Mouse (Mus musculus): ENCODE measurements at regions not wholly inside any gene's neighbourhood (a gene's known extent, or its start where the extent isn't known, plus 50 kb on each side); places are given as distances from the start of the nearest gene placed in this dataset.
A peak's percentile ranks its signal among the peaks of the same experiment; 100 is the strongest.

GRCm38 (mm10) chr1:63920181-63920933, 151.3 kb upstream of the 4933402D24Rik start:
- DNase-seq (ENCODE audit: low spot score in 2 of 2) = no peak

GRCm38 (mm10) chr1:63918200-63918599, 149.1 kb upstream of the 4933402D24Rik start:
- DNase-seq (ENCODE audit: low spot score in 2 of 2) = no peak

- no peak for DNase-seq (ENCODE audit: low spot score in 2 of 2)
Observed at GRCm38 (mm10) chr1:63916907-63917650, 148.0 kb upstream of the 4933402D24Rik start.

DNA sequence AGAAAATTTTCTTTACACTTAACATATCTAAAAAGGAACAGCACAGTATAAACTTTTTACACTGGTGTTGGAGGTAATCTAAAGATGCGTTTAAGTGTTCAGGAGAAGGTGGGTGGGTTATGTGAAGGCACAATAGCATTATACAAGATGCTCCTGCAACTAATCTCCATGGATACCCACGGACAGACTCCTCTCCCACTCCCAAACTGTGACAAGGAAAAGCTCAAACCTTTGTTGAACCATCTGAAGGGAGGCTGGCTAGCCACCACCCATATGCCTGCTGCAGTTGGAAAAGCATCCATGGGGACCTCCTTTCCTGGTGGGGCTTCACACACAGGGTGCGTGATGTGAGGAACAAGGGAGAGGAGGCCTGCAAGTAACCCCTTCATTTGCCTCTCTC, 141.7 kb upstream of the 4933402D24Rik start:
- no peak for DNase-seq (ENCODE audit: low spot score in 2 of 2)

- no peak for DNase-seq (ENCODE audit: low spot score in 2 of 2)
Observed at GRCm38 (mm10) chr1:63909191-63909590, 140.1 kb upstream of the 4933402D24Rik start.

GRCm38 (mm10) chr1:63903620-63904019, 134.6 kb upstream of the 4933402D24Rik start:
- DNase-seq (ENCODE audit: low spot score in 2 of 2) = no peak

DNA sequence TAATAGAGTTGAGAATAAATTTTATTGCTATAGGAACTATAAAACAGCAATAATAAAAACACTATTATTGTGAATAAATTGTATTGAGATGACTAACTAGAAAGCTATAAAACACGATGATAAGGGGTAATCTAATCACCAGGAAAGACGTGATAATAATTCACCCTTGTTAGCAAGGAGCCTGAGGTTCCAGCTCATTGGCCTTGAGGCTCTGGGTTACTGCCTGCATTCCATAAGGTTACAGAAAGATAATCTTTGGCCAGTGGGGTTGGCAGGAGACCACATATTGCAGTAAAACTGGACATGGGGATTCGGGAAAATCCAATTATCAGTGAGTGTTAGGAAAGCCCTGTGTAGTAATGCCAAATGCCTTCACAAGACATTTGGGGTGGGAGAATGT, 134.1 kb upstream of the 4933402D24Rik start:
- no peak for DNase-seq (ENCODE audit: low spot score in 2 of 2)

DNA sequence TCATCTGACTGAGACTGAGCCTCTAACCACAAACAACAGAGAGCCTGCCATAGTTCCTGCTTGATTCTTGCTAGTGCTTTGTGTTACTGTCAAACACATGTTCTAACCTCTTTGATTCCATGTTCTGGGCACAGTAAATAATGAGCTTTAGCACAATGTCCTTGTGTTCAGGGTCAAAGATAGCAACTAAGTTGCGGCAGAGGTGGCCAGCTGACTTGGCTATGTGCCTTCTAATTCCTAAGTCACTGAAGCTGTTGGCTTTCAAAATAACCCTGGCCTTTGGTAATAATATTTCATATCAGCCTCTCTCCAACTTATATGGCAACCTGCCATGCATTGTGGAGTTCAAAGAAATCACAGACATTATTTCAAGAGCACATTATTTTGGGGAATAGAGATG, 133.3 kb upstream of the 4933402D24Rik start:
- DNase-seq (ENCODE audit: low spot score in 2 of 2) = no peak

DNA sequence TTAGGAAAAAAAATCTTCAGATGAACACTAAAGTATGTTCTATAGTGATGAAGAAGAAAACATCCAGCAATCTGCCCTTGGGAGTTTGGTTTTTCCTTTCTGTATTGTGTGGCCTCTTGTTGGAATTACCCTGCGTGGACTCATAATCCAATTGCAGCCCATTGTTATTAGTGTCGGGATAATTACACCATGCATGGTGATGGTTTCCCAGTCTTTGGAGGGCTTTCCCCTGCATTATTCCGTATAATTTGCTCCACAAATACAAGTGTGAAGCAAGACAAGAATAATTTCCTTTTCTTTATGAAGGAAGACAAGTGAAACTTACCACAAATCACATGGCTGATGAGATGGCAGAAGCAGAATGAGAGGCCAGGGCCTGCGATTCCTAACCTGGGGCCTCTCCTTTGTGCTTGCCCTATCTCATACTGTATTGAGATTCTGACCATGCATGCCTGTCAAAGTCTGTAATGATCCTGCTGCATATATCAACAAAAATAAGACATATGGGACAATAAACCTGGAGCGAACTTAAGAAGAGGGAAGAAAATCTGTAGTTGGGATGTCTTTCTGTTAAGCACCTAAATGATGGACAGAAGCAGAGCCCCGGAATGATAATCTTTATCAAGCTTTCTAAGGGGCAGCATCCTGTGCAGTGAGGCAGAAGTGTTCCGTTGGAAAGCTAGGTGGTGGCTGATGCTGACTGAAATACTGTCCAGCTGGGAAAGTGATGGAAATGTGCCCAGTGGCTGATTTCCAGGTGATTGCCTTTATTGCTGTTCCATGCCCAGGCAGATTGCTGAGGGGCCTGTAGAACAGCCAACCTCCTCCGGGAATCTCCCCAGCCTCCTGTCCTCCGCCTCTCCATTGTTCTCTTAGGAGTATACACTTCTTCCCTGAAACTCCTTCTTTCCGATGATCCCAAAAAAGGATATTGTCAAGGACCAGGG, 130.8 kb upstream of the 4933402D24Rik start:
- no peak for DNase-seq (ENCODE audit: low spot score in 2 of 2)

DNA sequence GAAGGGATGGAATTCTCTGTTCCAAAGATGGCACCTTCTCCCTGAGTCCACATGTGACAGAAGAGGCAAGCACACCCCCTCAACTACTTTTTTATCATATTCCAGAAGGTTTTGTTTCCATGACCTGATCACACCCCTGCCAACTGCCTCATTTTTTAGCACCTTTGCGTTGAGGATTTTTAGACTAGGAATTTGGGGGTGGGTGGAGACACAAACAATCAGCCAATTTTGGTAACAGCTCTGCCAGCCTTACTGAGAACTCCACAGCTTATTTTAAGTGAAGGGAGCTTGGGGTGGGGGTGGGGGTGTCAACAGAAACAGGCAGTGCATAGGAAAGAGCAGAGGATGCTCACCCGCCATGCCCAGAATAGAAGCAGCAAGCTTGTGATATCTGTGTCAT, 129.7 kb upstream of the 4933402D24Rik start:
- DNase-seq (ENCODE audit: low spot score in 2 of 2) = peak; percentile 53 to 65

GRCm38 (mm10) chr1:63897556-63897955, 128.5 kb upstream of the 4933402D24Rik start:
- DNase-seq (ENCODE audit: low spot score in 2 of 2) = no peak

DNA sequence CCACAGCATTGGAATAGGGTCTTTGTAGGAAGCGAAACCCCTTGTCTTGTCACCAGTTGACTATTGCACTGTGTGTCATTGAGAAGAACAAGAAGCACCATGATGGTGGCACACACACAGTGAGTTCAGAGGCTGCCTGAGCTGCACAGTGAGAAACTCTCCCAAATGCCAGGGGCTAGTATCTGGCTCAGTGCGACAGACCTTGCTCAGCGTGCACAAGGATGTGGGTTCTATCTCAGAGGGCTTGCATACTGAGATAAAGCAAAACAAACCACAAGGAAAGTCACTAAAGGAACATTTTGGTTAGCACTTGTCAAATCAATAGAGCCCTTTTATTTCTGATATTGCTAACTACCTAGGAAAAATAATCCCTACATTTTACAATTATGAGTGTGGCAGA, 110.5 kb upstream of the 4933402D24Rik start:
- no peak for DNase-seq (ENCODE audit: low spot score in 2 of 2)

DNA sequence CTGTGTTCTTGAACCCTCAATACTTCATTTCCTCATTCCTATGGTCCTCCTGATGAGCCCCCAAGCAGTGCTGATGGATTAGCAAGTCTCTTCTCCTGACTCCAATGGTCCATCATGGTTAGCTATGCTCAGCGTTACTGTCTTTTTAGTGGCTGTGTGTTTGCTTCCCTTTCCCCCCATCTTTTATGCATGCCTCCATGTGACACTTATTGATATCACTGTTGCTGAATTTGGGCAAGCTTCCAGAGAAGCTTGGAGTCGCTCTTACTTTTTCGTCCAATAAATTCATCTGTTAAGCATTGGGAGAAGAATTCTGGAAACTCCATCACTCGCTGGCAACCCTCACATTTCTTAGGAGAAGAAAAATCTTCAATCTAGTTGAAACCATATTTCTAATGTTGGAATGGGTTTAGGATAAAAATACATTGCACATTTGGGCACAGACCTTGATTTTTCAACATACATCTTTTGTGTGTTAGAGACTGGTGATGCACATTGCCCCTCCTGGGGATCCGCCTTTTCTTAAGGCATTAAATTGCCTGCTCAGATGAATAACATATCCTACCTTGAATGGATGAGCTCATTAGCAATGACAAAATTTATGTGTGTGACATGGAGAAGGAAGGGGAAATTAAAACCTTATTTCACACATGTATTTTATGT, 107.7 kb upstream of the 4933402D24Rik start:
- no peak for DNase-seq (ENCODE audit: low spot score in 2 of 2)

DNA sequence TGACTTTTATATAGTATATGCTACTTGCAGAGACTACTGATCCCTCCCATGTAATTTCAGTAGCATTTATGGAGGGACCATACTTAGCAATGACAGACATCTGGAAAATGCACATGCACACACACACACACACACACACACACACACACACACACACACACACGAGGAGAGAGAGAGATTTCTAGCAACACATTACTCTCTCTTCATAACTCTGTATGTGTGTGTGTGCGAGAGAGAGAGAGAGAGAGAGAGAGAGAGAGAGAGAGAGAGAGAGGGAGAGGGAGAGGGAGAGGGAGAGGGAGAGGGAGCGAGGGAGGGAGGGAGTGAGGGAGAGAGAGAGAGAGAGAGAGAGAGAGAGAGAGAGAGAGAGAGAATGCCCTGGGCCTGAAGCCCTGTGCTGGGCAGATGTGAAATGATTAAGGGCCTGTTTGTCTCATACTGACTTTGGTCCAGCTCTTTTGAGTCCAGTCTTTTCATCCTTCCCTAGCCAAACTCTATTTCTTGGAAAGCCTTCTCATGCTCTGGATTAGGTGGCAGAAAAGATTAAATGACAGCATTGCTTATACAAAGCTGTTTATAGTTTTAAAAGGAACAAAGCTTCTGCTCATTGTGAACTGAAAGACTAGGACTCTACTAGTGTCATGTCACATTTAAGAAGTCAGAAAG, 106.4 kb upstream of the 4933402D24Rik start:
- DNase-seq (ENCODE audit: low spot score in 2 of 2) = no peak

DNA sequence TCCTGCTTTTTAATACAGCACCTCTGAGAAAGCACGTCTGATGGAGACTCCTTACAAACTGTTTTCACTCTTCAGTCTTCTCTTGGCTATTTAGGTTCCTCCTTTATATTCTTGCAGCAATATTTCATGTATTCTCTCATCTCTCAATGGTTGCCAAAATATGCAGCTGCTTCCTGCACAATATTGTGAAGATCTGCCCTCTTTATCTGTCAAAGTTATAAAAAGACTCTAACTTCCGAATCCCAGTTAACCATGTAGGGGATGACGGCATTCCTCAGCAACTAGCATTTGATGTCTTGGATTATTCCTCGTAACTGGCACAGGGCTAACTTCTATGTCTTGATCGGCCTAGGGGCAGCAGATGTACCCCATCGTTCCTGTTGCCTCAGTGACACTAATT, 102.8 kb upstream of the 4933402D24Rik start:
- DNase-seq (ENCODE audit: low spot score in 2 of 2) = no peak

DNA sequence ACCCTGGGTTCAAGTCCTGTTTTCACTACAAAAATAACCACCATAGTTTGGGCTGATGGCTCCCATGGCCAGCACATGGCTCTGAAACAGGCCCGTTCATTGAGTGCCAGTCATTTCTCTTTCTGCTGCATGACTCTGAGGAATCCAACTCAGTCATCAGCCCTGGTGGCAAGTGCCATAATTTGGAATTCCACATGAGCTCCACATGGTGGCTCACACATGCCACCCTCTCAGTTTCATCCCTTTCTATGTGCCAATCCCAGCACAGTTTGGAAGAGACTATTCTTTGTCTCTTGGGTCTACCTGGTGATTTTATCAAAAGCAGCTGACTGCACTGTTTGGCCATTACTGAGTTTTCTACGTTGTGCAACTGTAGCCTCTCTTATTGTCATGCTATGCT, 100.3 kb upstream of the 4933402D24Rik start:
- no peak for DNase-seq (ENCODE audit: low spot score in 2 of 2)

GRCm38 (mm10) chr1:63857933-63858649, 89.0 kb upstream of the 4933402D24Rik start:
- DNase-seq (ENCODE audit: low spot score in 2 of 2) = no peak

DNA sequence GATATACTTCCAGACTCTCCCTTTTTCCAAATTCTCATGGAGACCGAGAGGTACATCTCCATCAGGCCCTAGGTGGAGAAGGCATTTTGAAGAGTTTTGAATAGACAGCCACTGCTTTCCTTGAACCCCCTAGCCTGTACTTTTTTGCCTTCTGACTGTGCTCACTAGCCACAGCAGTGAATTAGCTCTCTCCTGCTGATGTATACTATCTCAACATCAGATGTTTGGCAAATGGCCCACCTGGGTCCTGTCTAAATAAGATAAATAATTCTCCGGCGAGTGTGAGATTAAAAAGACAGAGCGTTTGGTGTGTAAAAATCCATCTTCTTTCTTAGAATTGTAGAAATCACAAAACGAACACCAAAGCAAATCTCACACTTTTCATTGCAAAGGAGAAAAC, 88.4 kb upstream of the 4933402D24Rik start:
- DNase-seq (ENCODE audit: low spot score in 2 of 2) = no peak

GRCm38 (mm10) chr1:63856366-63856765, 87.3 kb upstream of the 4933402D24Rik start:
- DNase-seq (ENCODE audit: low spot score in 2 of 2) = no peak

- DNase-seq (ENCODE audit: low spot score in 2 of 2) = no peak
Observed at GRCm38 (mm10) chr1:63854794-63855193, 85.7 kb upstream of the 4933402D24Rik start.
